Mouse (Mus musculus) heart, embryonic 16.5 days (tissue): ENCODE measurements around the gene Dync1i1. TPM values are rescaled to one million over a fixed set of nuclear protein-coding genes. Genes with fewer than 3 reads are reported as not detected.

Source experiments
- ATAC-seq: fragments of 200-750 bp; cut with Nextera tagmentation; replicated peaks from 2 replicates; pipeline ENCODE4 v1.8.0; 2017; ENCODE audit warnings: moderate number of reproducible peaks; ENCODE audit not compliant: insufficient read depth, low FRiP score; ENCODE audit errors: extremely low read depth
- H3K27ac ChIP-seq: fragments of 300-500 bp; sonication (generic); 2 replicates; pipeline ENCODE4 v1.5.1; 2014; ENCODE audit warnings: mild to moderate bottlenecking, low read length, control low read depth, moderate library complexity
- H3K27me3 ChIP-seq: fragments of 300-500 bp; sonication (generic); 2 replicates; pipeline ENCODE4 v1.6.1; 2014; ENCODE audit warnings: low read length, mixed read lengths; ENCODE audit not compliant: control insufficient read depth, insufficient read depth
- H3K36me3 ChIP-seq: fragments of 300-500 bp; sonication (generic); 2 replicates; pipeline ENCODE4 v1.6.1; 2014; ENCODE audit not compliant: control insufficient read depth, insufficient read depth
- H3K4me1 ChIP-seq: fragments of 300-500 bp; sonication (generic); 2 replicates; pipeline ENCODE4 v1.6.1; 2014; ENCODE audit warnings: low read length, mixed read lengths; ENCODE audit not compliant: control insufficient read depth, insufficient read depth
- H3K4me2 ChIP-seq: fragments of 300-500 bp; sonication (generic); 2 replicates; pipeline ENCODE4 v1.6.1; 2014; ENCODE audit warnings: low read depth, mild to moderate bottlenecking, control low read depth, low read length
- H3K4me3 ChIP-seq: fragments of 300-500 bp; sonication (generic); 2 replicates; pipeline ENCODE4 v1.5.1; 2014; ENCODE audit warnings: mild to moderate bottlenecking, control low read depth, low read length
- H3K9ac ChIP-seq: fragments of 300-500 bp; sonication (generic); 2 replicates; pipeline ENCODE4 v1.6.1; 2014; ENCODE audit warnings: low read length, control low read depth
- H3K9me3 ChIP-seq: fragments of 300-500 bp; sonication (generic); replicated peaks from 2 replicates; pipeline ENCODE4 v1.6.1; 2016; ENCODE audit warnings: low read length; ENCODE audit not compliant: control insufficient read depth
- WGBS: fragments of 180-500 bp; shearing (Covaris S2); extraction: QIAGEN DNeasy Blood & Tissue Kit; methylation state at CpG from one replicate; pipeline ENCODE4 v1.1.7; 2014; 5-methylcytosine and 5-hydroxymethylcytosine counted together
- polyA plus RNA-seq: library from polyadenylated mRNA; unstranded; fragments of >200 nt; fragmentation: Nextera tagmentation; extraction: Ambion mirVana; gene quantifications from 2 replicates; pipeline ENCODE4 v1.2.1, GENCODE M21; 2015

The Dync1i1 gene
- polyA plus RNA-seq, 1 experiment from 2014 or later: 2.0 TPM

- Histone ChIP-seq H3K4me2 (no peak overlapping the region), H3K9ac (no peak overlapping the region), H3K36me3 (no peaks in the 10 kb centered on the region), H3K9me3 (no peaks in the 10 kb centered on the region), H3K27me3 (0 out of 2 replicates have a peak, but pooled peaks cover 3% of the 10 kb centered on the region), H3K4me3 (no peak overlapping the region), H3K27ac (no peak overlapping the region), H3K4me1 (peaks cover 4% of the 10 kb centered on the region; the same call in 1 of the 2 replicates)
- WGBS: 60% methylated on average over 1 of the region's 1 CpGs
- ATAC-seq: no peak
Observed at GRCm38 (mm10) chr6:5723986-5724385, 1.5 kb upstream of the Dync1i1 start.

GRCm38 (mm10) chr6:5726237-5726670 is 815 bp downstream of the Dync1i1 start:
- 4% methylated on average over 10 of the region's 10 CpGs for WGBS
- ATAC-seq: no peak
- Histone ChIP-seq H3K4me1 (peaks cover 4% of the 10 kb centered on the region; the same call in 1 of the 2 replicates), H3K27me3 (0 out of 2 replicates have a peak, but pooled peaks cover 3% of the 10 kb centered on the region), H3K9me3 (no peaks in the 10 kb centered on the region), H3K27ac (no peak overlapping the region), H3K36me3 (no peaks in the 10 kb centered on the region), H3K9ac (peak overlapping the region; percentile 71), H3K4me3 (peak overlapping the region; percentile 62), H3K4me2 (peak overlapping the region; percentile 90)

GRCm38 (mm10) chr6:5733217-5733616 is 7.8 kb downstream of the Dync1i1 start:
- Histone ChIP-seq H3K36me3 (no peaks in the 10 kb centered on the region), H3K27ac (no peak overlapping the region), H3K9me3 (no peaks in the 10 kb centered on the region), H3K4me3 (no peak overlapping the region), H3K9ac (no peak overlapping the region), H3K4me1 (no peaks in the 10 kb centered on the region), H3K4me2 (no peak overlapping the region), H3K27me3 (no peaks in the 10 kb centered on the region)
- 85% methylated on average over 3 of the region's 3 CpGs for WGBS
- ATAC-seq: no peak

GRCm38 (mm10) chr6:5734398-5734797 is 9.0 kb downstream of the Dync1i1 start:
- no peaks in the 10 kb centered on the region for H3K4me1 ChIP-seq
- ATAC-seq: no peak
- H3K9me3 ChIP-seq: no peaks in the 10 kb centered on the region
- no peak overlapping the region for H3K4me2 ChIP-seq
- H3K27ac ChIP-seq: no peak overlapping the region
- H3K36me3 ChIP-seq: no peaks in the 10 kb centered on the region
- H3K4me3 ChIP-seq: no peak overlapping the region
- no peaks in the 10 kb centered on the region for H3K27me3 ChIP-seq
- H3K9ac ChIP-seq: no peak overlapping the region

GRCm38 (mm10) chr6:5734862-5735261 is 9.4 kb downstream of the Dync1i1 start:
- no peak overlapping the region for H3K9ac ChIP-seq
- no peaks in the 10 kb centered on the region for H3K4me1 ChIP-seq
- no peaks in the 10 kb centered on the region for H3K36me3 ChIP-seq
- no peak for ATAC-seq
- H3K9me3 ChIP-seq: no peaks in the 10 kb centered on the region
- no peaks in the 10 kb centered on the region for H3K27me3 ChIP-seq
- no peak overlapping the region for H3K27ac ChIP-seq
- H3K4me2 ChIP-seq: no peak overlapping the region
- WGBS: 80% methylated on average over 1 of the region's 1 CpGs
- H3K4me3 ChIP-seq: no peak overlapping the region

- 80% methylated on average over 7 of the region's 7 CpGs for WGBS
- no peak for ATAC-seq
Observed at GRCm38 (mm10) chr6:5739711-5740110, 14.3 kb downstream of the Dync1i1 start.

GRCm38 (mm10) chr6:5741395-5742032 is 16.1 kb downstream of the Dync1i1 start:
- no peaks in the 10 kb centered on the region for H3K4me1 ChIP-seq
- no peak for ATAC-seq
- H3K4me2 ChIP-seq: no peak overlapping the region
- H3K4me3 ChIP-seq: no peak overlapping the region
- no peaks in the 10 kb centered on the region for H3K9me3 ChIP-seq
- no peak overlapping the region for H3K9ac ChIP-seq
- 73% methylated on average over 6 of the region's 6 CpGs for WGBS
- H3K27me3 ChIP-seq: no peaks in the 10 kb centered on the region
- H3K27ac ChIP-seq: no peak overlapping the region
- no peaks in the 10 kb centered on the region for H3K36me3 ChIP-seq

More at GRCm38 (mm10) chr6:5739711-5740110, 14.3 kb downstream of the Dync1i1 start:
- Histone ChIP-seq H3K27me3 (no peaks in the 10 kb centered on the region), H3K9ac (no peak overlapping the region), H3K27ac (no peak overlapping the region), H3K4me1 (no peaks in the 10 kb centered on the region), H3K9me3 (no peaks in the 10 kb centered on the region), H3K4me2 (no peak overlapping the region), H3K36me3 (no peaks in the 10 kb centered on the region), H3K4me3 (no peak overlapping the region)

- peak; percentile 65; the same call in 1 of the 2 replicates for ATAC-seq
- no peaks in the 10 kb centered on the region for H3K9me3 ChIP-seq
Observed at GRCm38 (mm10) chr6:5750079-5750711, 24.8 kb downstream of the Dync1i1 start.

GRCm38 (mm10) chr6:5752128-5752527 is 26.7 kb downstream of the Dync1i1 start:
- Histone ChIP-seq H3K4me2 (no peak overlapping the region), H3K4me1 (peaks cover 2% of the 10 kb centered on the region; the same call in 1 of the 2 replicates), H3K9ac (no peak overlapping the region), H3K9me3 (no peaks in the 10 kb centered on the region), H3K27me3 (no peaks in the 10 kb centered on the region), H3K4me3 (no peak overlapping the region), H3K36me3 (no peaks in the 10 kb centered on the region), H3K27ac (no peak overlapping the region)
- WGBS: 68% methylated on average over 16 of the region's 16 CpGs
- ATAC-seq: no peak

More at GRCm38 (mm10) chr6:5750079-5750711, 24.8 kb downstream of the Dync1i1 start:
- H3K4me3 ChIP-seq: no peak overlapping the region
- no peak overlapping the region for H3K9ac ChIP-seq
- H3K4me1 ChIP-seq: peaks cover 2% of the 10 kb centered on the region; the same call in 1 of the 2 replicates
- no peak overlapping the region for H3K27ac ChIP-seq
- 43% methylated on average over 6 of the region's 6 CpGs for WGBS
- no peaks in the 10 kb centered on the region for H3K27me3 ChIP-seq
- H3K36me3 ChIP-seq: no peaks in the 10 kb centered on the region
- no peak overlapping the region for H3K4me2 ChIP-seq
